Mouse (Mus musculus) gastrocnemius, postnatal 14 days (tissue): ENCODE measurements around the gene Decr2. TPM values are rescaled to one million over a fixed set of nuclear protein-coding genes. Genes with fewer than 3 reads are reported as not detected.

Experiments used
- DNase-seq: peaks from one replicate; pipeline ENCODE4 v3.0.0; 2021; ENCODE audit warnings: mixed read lengths
- intact Hi-C: fragments of 180-260 bp; cut with DNase I; formaldehyde crosslinking; loops from one replicate; pipeline ENCODE4 v1.15.1; 2025; ENCODE audit warnings: low total_unique reads
- total RNA-seq, 2 experiments: library from RNA; stranded (reverse); gene quantifications; 2 replicates each; pipeline ENCODE4 v1.2.3; 2021

The Decr2 gene
- total RNA-seq, 2 experiments from 2014 or later = 4.0 to 4.5 TPM

DNA sequence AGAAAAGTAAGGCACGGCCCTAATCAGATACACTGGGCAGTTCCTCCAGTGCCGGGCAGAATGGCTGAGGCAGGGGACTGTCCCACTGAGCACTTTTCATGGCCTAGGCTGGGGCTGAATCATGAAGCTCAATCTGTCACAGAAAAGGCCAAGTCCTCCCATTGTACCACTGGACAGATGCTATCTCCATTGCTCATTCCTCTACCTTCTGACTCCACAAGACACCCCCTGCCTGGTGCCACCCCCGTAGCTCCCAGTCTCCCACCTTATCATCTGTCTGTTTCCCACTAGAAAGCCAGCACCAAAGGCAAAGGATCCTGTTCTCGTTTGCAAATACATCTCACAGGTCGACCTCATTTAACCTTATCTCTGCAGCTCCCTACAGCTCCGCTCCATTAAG is 58.1 kb downstream of the Decr2 start:
- no peak for DNase-seq
- intact Hi-C loops = no loop called here

DNA sequence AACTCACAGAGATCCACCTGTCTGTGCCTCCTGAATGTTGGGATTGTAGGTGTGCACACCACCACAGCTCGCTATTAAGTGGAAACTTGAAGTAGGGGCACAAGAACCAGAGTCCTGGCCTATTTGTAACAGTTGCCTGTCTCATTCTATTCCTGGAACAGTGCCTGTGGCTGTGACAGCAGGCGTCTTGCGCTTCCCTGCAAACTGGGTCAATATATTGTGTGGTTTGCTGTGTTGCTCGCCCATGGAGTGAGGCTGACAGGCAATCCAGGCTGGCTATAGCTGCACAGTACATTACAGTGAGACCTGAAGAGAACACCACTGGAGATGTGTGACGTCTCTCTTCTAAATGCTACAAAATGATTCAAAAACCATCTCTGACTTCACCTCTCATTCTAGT is 58.6 kb downstream of the Decr2 start:
- DNase-seq = no peak
- intact Hi-C loops = no loop called here

Other genes starting within 250 kb of the Decr2 start
- 10 to 100 TPM in 1 of 2 experiments, 1 to 10 TPM in 1; 7.5 to 11.0 TPM for gene Gm20683, start 248.6 kb downstream of the Decr2 start, total RNA-seq
- gene Rhot2, start 245.5 kb downstream of the Decr2 start, total RNA-seq = 10 to 100 TPM; 38.0 to 47.1 TPM
- 1 to 10 TPM; 1.6 to 2.0 TPM for gene Wdr90, start 228.8 kb downstream of the Decr2 start, total RNA-seq
- gene Mcrip2, start 221.6 kb downstream of the Decr2 start, total RNA-seq = 10 to 100 TPM; 52.3 to 73.3 TPM
- 10 to 100 TPM; 26.1 to 27.7 TPM for gene Mettl26, start 215.3 kb downstream of the Decr2 start, total RNA-seq
- gene Wfikkn1, start 209.5 kb downstream of the Decr2 start, total RNA-seq = under 1 TPM; 0.49 to 0.55 TPM
- gene Rab40c, start 170.6 kb downstream of the Decr2 start, total RNA-seq = 10 to 100 TPM; 10.1 to 10.3 TPM
- gene Pigq, start 145.4 kb downstream of the Decr2 start, total RNA-seq = 10 to 100 TPM; 29.8 to 30.2 TPM
- gene Nhlrc4, start 145.4 kb downstream of the Decr2 start, total RNA-seq = not detected
- gene A930017K11Rik, start 137.8 kb downstream of the Decr2 start, total RNA-seq = not detected
- 1 to 10 TPM; 4.3 to 5.9 TPM for gene Capn15, start 104.5 kb downstream of the Decr2 start, total RNA-seq
- 10 to 100 TPM; 39.2 to 41.3 TPM for gene Rab11fip3, start 20.8 kb downstream of the Decr2 start, total RNA-seq
- 1 to 10 TPM; 3.0 to 3.9 TPM for gene Nme4, start 5.3 kb upstream of the Decr2 start, total RNA-seq
- 1 to 10 TPM in 1 of 2 experiments, under 1 TPM in 1; 0.80 to 1.3 TPM for gene Tmem8, start 23.0 kb upstream of the Decr2 start, total RNA-seq
- 10 to 100 TPM; 55.3 to 57.7 TPM for gene Mrpl28, start 33.2 kb upstream of the Decr2 start, total RNA-seq
- gene Axin1, start 48.4 kb upstream of the Decr2 start, total RNA-seq = 10 to 100 TPM; 12.0 to 13.3 TPM
- gene Pdia2, start 108.8 kb upstream of the Decr2 start, total RNA-seq = not detected
- 1 to 10 TPM in 1 of 2 experiments, under 1 TPM in 1; 0.47 to 1.5 TPM for gene Rgs11, start 112.6 kb upstream of the Decr2 start, total RNA-seq
- 1 to 10 TPM; 2.2 to 5.1 TPM for gene Arhgdig, start 117.4 kb upstream of the Decr2 start, total RNA-seq
- 10 to 100 TPM; 47.8 to 62.8 TPM for gene Fam234a, start 153.9 kb upstream of the Decr2 start, total RNA-seq
- 10 to 100 TPM; 14.0 to 15.4 TPM for gene Luc7l, start 162.6 kb upstream of the Decr2 start, total RNA-seq